Mouse (Mus musculus) hindbrain, embryonic 12.5 days (tissue): Measurements from ENCODE around the gene Tprn. TPM values are rescaled to one million over a fixed set of nuclear protein-coding genes. Genes with fewer than 3 reads are reported as not detected.

ENCODE experiments used
- ATAC-seq: fragments of 200-750 bp; cut with Nextera tagmentation; 2 replicates; pipeline ENCODE4 v1.8.0; 2017; ENCODE audit warnings: moderate TSS enrichment; ENCODE audit not compliant: low FRiP score
- H3K27ac ChIP-seq: fragments of 300-500 bp; sonication (generic); 2 replicates; pipeline ENCODE4 v1.5.1; 2016; ENCODE audit warnings: mild to moderate bottlenecking
- H3K27me3 ChIP-seq: fragments of 300-500 bp; sonication (generic); 2 replicates; pipeline ENCODE4 v1.6.1; 2016; ENCODE audit warnings: mild to moderate bottlenecking
- H3K36me3 ChIP-seq: fragments of 300-500 bp; sonication (generic); 2 replicates; pipeline ENCODE4 v1.6.1; 2016; ENCODE audit warnings: mild to moderate bottlenecking
- H3K4me1 ChIP-seq: fragments of 300-500 bp; sonication (generic); 2 replicates; pipeline ENCODE4 v1.6.1; 2016
- H3K4me2 ChIP-seq: fragments of 300-500 bp; sonication (generic); replicated peaks from 2 replicates; pipeline ENCODE4 v1.6.1; 2016; ENCODE audit warnings: mild to moderate bottlenecking
- H3K4me3 ChIP-seq: fragments of 300-500 bp; sonication (generic); 2 replicates; pipeline ENCODE4 v1.5.1; 2016; ENCODE audit warnings: mild to moderate bottlenecking
- H3K9ac ChIP-seq: fragments of 300-500 bp; sonication (generic); 2 replicates; pipeline ENCODE4 v1.6.1; 2016; ENCODE audit warnings: mild to moderate bottlenecking, moderate library complexity
- H3K9me3 ChIP-seq: fragments of 300-500 bp; sonication (generic); replicated peaks from 2 replicates; pipeline ENCODE4 v1.6.1; 2016; ENCODE audit warnings: mild to moderate bottlenecking
- WGBS: fragments of 180-500 bp; shearing (Covaris S2); methylation state at CpG from one replicate; pipeline ENCODE4 v1.1.7; 2016; 5-methylcytosine and 5-hydroxymethylcytosine counted together
- polyA plus RNA-seq: library from polyadenylated mRNA; unstranded; fragments of >200 nt; fragmentation: Nextera tagmentation; extraction: Ambion mirVana; gene quantifications from 2 replicates; pipeline ENCODE4 v1.2.1, GENCODE M21; 2016

Tprn gene
- polyA plus RNA-seq, 1 experiment from 2014 or later = 13.2 TPM

DNA sequence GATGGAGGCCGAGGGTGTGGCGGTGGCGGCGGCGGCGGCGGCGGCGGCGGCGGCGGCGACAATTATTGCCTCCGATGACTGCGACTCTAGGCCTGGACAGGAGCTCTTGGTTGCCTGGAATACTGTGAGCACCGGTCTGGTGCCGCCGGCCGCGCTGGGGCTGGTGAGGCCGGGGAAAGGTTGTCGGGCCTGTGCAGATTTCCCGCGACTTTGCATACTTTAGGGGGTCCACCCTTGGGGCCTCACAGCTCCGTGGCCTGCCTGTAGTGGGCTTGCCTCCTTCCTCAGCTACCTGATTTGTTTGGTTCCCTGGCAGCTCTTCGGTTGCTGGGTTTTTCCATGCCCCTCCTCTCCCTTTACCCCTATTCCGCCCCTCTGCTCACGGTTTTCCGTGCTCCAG, 10.1 kb downstream of the Tprn start:
- H3K4me2 ChIP-seq = peak overlapping the region; percentile 86
- H3K27ac ChIP-seq = no peak overlapping the region
- H3K36me3 ChIP-seq = peaks cover 54% of the 10 kb centered on the region
- no peaks in the 10 kb centered on the region for H3K9me3 ChIP-seq
- H3K27me3 ChIP-seq = no peaks in the 10 kb centered on the region
- peaks cover 32% of the 10 kb centered on the region for H3K4me1 ChIP-seq
- peak overlapping the region; percentile 93 for H3K9ac ChIP-seq
- peak overlapping the region; percentile 90 for H3K4me3 ChIP-seq
- ATAC-seq = peak; percentile 72
- 2% methylated on average over 29 of the region's 29 CpGs for WGBS

DNA sequence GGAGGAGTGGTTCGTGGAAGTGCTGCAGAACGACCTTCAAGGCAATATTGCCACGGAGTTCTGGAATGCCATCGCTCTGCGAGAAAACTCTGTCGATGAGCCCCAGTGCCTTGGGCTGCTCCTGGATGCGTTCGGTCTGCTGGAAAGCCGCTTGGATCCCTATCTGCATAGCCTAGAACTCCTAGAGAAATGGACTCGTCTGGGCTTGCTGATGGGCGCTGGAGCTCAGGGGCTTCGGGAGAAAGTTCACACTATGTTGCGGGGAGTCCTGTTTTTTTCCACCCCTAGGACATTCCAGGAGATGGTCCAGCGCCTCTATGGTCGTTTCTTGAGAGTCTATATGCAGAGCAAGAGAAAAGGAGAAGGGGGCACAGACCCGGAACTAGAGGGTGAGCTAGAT, 10.6 kb downstream of the Tprn start:
- H3K9ac ChIP-seq = peak overlapping the region; percentile 93
- peaks cover 59% of the 10 kb centered on the region for H3K36me3 ChIP-seq
- H3K27me3 ChIP-seq = no peaks in the 10 kb centered on the region
- H3K4me3 ChIP-seq = peak overlapping the region; percentile 90
- H3K9me3 ChIP-seq = no peaks in the 10 kb centered on the region
- peaks cover 27% of the 10 kb centered on the region for H3K4me1 ChIP-seq
- no peak overlapping the region for H3K27ac ChIP-seq
- peak overlapping the region; percentile 86 for H3K4me2 ChIP-seq
- no peak; the same call in 1 of the 2 replicates for ATAC-seq
- 34% methylated on average over 16 of the region's 16 CpGs for WGBS

DNA sequence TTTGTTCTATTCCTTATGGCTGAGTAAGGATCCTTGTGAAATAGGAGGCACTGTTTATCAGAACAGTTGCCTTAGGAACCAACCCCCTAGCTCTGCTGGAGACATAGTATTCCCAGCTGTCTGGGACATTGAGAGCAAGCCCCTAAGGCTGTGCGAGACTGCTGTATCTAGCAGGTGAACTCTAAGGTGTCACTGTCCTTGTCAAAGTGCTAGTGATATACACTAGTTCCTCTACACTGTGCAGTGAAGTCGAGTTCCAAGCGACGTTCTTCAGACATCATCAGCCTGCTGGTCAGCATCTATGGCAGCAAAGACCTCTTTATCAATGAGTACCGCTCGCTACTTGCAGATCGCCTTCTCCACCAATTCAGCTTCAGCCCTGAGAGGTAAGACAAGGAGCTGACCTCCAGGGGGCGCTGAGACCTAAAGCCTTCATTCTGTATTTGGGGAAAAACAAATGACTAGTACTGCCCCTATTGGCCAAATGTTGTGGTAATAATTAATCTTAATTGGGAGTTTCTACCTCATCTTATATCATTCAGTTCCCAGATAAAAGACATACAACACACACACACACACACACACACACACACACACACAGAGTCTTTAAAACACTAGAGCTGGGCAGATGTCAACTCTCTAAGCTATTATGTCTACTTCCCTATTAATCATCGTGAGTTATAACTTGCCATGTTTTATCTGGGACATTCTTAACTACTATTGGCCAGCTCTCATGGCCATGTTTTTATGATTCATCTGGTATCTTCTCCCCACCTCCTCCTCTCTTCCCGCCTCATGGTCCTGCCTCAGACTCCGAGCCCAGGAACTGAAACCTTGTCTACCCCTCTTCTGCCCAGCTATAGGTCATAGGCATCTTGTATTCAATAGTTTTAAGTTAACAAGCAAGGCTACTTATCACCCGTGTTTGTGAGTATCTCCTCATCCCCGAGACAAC, 16.8 kb downstream of the Tprn start:
- Histone ChIP-seq H3K27me3 (no peaks in the 10 kb centered on the region), H3K27ac (no peak overlapping the region), H3K4me1 (0 out of 2 replicates have a peak, but pooled peaks cover 3% of the 10 kb centered on the region), H3K9ac (no peak overlapping the region), H3K9me3 (no peaks in the 10 kb centered on the region), H3K36me3 (peaks cover 92% of the 10 kb centered on the region), H3K4me2 (no peak overlapping the region), H3K4me3 (no peak overlapping the region)
- ATAC-seq = no peak
- WGBS = 60% methylated on average over 13 of the region's 13 CpGs

DNA sequence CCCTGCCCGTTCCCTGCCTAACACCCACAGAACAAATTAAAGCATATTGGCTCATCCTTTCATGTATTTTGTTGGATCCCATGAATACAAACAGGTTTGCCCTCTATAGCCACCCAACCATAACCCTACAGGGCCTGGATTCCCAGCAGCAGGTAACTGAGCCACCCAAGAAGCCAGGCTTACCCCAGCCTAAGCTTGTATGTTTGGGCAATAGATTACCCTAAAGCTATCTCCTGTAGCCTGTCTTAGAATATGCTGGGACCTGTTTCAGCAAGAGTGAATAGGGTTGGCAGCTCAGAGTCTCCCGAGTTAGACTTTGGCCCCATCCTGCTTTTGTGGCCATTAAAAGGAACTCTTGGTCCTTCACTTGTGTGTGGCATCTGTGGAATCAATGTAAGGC, 23.1 kb downstream of the Tprn start:
- peaks cover 5% of the 10 kb centered on the region for H3K4me1 ChIP-seq
- no peak overlapping the region for H3K9ac ChIP-seq
- H3K4me3 ChIP-seq = no peak overlapping the region
- H3K4me2 ChIP-seq = no peak overlapping the region
- ATAC-seq = no peak
- H3K27ac ChIP-seq = no peak overlapping the region
- H3K27me3 ChIP-seq = peaks cover 37% of the 10 kb centered on the region
- 91% methylated on average over 2 of the region's 2 CpGs for WGBS
- H3K36me3 ChIP-seq = peaks cover 54% of the 10 kb centered on the region
- no peaks in the 10 kb centered on the region for H3K9me3 ChIP-seq

DNA sequence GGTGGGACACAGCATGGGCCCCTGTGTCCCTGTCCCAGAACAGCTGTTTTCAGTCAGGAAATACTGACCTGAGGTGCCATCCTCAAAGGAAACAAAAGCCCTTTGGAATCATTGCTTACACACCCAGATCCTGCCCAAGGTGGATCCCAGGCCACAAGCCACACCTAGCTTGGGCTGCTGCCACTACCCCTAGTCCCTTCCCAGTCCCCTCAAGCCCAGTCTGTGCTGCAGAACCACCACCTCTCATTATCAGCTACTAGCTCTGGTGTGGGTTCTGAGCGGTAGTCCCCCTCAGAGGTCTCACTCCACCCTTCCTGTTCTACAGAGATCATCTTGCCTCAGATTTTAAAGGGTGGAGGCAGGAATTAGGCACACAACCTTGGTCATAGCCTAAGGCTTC, 23.9 kb downstream of the Tprn start:
- 75% methylated on average over 1 of the region's 1 CpGs for WGBS
- no peaks in the 10 kb centered on the region for H3K9me3 ChIP-seq
- ATAC-seq = no peak
- peaks cover 44% of the 10 kb centered on the region for H3K27me3 ChIP-seq
- H3K36me3 ChIP-seq = peaks cover 47% of the 10 kb centered on the region
- H3K4me2 ChIP-seq = no peak overlapping the region
- no peak overlapping the region for H3K27ac ChIP-seq
- no peak overlapping the region for H3K9ac ChIP-seq
- peaks cover 5% of the 10 kb centered on the region for H3K4me1 ChIP-seq
- no peak overlapping the region for H3K4me3 ChIP-seq

DNA sequence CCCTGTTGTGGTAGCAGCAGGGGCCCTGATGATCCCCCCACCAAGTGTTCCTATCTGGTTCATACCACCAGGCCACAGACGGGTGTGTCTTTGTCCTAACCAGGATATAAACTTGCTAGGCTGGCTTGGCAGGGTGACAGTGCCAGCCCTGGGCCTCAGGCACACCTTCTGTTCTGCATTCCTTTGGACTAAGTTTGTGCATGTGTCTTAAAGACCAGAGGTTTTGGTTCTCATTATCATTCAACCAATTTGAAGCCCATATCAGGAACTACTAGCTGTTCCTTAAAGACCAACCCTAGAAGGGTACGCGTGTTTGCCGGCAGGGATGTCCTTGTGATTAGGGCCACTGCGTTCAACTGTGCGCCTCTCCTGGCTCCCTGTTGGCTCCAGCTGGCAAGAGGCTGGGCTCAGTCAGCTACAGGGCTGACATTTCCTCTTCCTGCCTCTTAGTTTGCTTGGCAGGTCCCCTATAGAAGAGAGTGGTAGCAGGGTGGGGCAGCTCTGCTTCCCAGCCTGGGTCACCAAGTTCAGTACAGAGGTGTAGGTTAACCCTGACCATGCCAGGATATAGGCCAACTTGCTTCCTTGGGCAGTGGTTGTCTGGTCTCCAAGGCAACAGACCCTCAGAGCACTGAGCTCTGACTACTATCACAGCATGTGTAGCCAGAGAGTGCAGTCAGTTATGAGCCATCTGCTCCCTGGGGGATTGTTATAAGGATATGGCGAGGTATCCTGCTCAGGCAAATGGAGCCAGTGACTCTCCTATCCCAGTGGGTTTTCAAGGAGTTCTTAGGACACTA, 24.6 kb downstream of the Tprn start:
- 55% methylated on average over 7 of the region's 7 CpGs for WGBS
- Histone ChIP-seq H3K27me3 (peaks cover 51% of the 10 kb centered on the region), H3K27ac (no peak overlapping the region), H3K9ac (no peak overlapping the region), H3K9me3 (no peaks in the 10 kb centered on the region), H3K4me2 (no peak overlapping the region), H3K4me1 (peaks cover 9% of the 10 kb centered on the region), H3K4me3 (no peak overlapping the region), H3K36me3 (peaks cover 42% of the 10 kb centered on the region)
- no peak for ATAC-seq

DNA sequence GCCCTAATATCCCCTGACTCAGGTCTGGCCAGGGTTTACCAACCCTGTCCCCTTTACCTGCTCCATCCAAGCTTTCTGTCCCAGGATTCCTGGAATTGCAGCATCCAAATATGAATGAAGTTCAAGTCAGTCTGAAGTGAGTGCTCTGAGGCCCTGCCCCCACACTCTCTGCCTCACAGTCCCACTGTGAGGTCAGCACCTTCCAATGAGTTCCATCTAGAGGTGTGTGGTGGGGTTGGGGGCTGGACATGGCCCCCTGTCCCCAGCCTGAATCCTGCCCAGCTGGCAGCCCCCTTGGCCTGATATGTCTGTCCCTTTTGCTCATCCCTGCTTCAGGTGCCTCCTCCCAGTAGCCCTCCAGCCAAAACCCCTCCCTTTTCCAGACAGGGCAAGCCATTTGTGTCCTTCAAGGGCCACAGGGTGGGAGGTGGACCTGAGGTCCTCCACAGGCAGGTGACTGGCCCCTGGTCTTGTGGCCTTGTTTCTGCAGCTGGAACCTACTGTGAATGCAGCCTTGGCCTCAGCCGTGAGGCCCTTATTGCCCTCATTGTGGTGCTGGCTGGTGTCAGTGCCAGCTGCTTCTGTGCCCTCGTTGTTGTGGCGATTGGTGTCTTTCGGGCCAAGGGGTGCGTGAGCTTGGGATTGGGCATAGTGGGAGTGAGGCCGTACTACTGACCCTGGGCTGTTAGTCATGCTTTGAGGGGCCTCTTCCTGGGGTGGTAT, 25.7 kb downstream of the Tprn start, which contains the start of gene Tmem210:
Gene Tmem210, plus strand, starts transcription at position 219 of the 723 bp plus-strand sequence.
- Histone ChIP-seq H3K4me3 (no peak within 1 kb of the TSS), H3K9ac (no peak within 1 kb of the TSS), H3K4me1 (peaks cover 16% of the 10 kb centered on the region), H3K27ac (no peak within 1 kb of the TSS), H3K4me2 (no peak within 1 kb of the TSS), H3K36me3 (peaks cover 33% of the 10 kb centered on the region), H3K9me3 (no peaks in the 10 kb centered on the region), H3K27me3 (peaks cover 62% of the 10 kb centered on the region)
- no peak for ATAC-seq
- WGBS = 89% methylated on average over 6 of the region's 6 CpGs

DNA sequence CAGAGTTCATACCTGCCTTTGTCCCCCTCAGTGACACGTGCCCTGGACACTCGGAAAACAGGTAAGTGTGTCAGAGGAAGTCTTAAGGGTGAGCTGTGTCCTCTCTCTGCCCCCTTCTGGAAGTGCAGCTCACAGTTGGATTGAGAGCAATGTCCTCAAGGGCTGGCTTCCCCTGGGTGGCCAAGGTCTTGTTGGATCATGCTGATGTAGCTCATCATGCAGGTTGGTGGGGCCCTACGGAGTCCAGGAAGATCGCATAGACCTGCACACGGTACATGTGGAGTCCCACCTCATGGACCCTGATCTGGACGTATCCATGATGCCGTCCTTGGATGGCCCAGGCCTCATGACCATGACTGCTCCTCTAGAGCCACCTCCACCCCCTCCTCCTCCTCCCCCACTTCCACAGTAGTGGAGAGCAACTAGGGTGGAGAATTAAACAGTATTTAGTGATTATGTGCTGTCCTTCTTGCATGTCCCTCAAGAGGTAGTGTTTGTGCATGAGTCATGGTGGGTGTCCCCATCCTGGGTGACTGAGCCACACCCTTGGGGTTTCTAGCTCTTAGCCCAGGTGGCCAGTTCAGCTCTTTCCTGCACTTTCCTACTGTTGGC, 26.4 kb downstream of the Tprn start:
- peaks cover 26% of the 10 kb centered on the region for H3K36me3 ChIP-seq
- no peak overlapping the region for H3K27ac ChIP-seq
- H3K4me3 ChIP-seq = no peak overlapping the region
- H3K27me3 ChIP-seq = peaks cover 69% of the 10 kb centered on the region
- H3K4me1 ChIP-seq = peaks cover 16% of the 10 kb centered on the region
- 81% methylated on average over 7 of the region's 7 CpGs for WGBS
- no peak overlapping the region for H3K4me2 ChIP-seq
- no peak overlapping the region for H3K9ac ChIP-seq
- ATAC-seq = no peak
- no peaks in the 10 kb centered on the region for H3K9me3 ChIP-seq

DNA sequence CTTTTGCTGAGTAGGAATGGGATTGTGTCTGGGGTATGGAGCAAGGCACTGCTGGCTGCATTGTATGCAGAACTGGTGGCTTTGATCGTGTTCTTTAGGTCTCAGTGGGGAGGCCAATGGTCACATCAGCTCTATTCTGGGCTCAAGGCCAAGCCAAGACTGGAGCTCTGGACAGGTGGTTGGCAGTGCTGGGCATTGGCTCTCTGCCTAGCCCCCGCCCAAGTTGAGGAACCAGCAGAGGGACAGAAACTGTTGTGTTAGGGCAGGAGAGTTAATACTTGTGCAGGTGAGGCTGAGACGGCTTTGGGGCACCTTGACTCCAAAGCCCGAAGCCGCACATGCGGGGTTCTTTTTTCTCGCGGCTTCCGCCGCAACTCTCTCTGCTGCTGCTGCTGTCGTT, 27.2 kb downstream of the Tprn start, which contains the start of gene Lrrc26:
Gene Lrrc26, plus strand, starts transcription at position 265 of the 400 bp plus-strand sequence.
- Histone ChIP-seq H3K4me1 (peaks cover 16% of the 10 kb centered on the region), H3K9ac (peak within 1 kb of the TSS; percentile 8; the same call in 1 of the 2 replicates), H3K36me3 (peaks cover 18% of the 10 kb centered on the region), H3K27ac (no peak within 1 kb of the TSS), H3K9me3 (no peaks in the 10 kb centered on the region), H3K4me2 (peak within 1 kb of the TSS; percentile 40), H3K4me3 (peak within 1 kb of the TSS; percentile 17), H3K27me3 (peaks cover 78% of the 10 kb centered on the region)
- ATAC-seq = no peak
- 9% methylated on average over 11 of the region's 11 CpGs for WGBS

DNA sequence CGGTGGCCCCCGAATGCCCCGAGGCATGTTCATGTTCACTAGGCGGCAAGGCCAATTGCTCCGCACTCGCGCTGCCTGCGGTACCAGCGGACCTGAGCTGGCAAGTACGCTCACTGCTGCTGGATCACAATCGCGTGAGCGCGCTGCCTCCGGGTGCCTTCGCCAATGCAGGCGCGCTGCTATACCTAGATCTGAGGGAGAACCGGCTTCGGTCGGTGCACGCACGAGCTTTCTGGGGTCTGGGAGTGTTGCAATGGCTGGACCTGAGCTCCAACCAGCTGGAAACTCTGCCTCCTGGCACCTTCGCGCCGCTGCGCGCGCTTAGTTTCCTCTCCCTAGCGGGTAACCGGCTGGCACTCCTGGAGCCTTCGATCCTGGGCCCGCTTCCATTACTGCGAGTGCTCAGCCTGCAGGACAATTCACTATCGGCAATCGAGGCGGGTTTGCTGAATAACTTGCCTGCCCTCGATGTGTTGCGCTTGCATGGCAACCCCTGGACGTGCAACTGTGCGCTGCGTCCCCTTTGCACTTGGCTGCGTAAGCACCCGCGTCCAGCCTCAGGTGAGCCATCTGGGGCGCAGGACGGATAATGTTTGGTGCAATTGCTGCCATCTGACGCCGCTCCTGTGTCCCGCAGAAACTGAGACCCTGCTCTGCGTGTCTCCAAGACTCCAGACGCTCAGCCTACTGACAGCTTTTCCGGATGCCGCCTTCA, 27.8 kb downstream of the Tprn start:
- H3K4me3 ChIP-seq = peak overlapping the region; percentile 17
- peaks cover 12% of the 10 kb centered on the region for H3K36me3 ChIP-seq
- 2% methylated on average over 54 of the region's 54 CpGs for WGBS
- peaks cover 84% of the 10 kb centered on the region for H3K27me3 ChIP-seq
- H3K9ac ChIP-seq = peak overlapping the region; percentile 8; the same call in 1 of the 2 replicates
- ATAC-seq = no peak
- H3K9me3 ChIP-seq = no peaks in the 10 kb centered on the region
- no peak overlapping the region for H3K27ac ChIP-seq
- peaks cover 16% of the 10 kb centered on the region for H3K4me1 ChIP-seq
- H3K4me2 ChIP-seq = peak overlapping the region; percentile 40

DNA sequence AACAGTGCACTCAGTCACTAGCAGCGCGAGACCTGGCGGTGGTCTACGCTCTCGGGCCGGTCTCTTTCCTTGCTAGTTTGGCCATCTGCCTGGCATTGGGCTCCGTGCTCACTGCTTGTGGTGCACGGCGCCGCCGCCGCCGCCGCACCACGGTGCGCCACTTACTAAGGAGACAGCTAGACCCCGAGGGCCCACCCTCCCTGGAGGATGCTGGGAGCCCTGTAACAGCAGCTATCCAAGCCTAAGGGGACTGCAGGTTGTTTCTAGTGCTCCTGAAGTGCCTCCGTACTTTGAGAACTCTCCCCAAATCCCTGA, 28.4 kb downstream of the Tprn start:
- Histone ChIP-seq H3K9ac (0 out of 2 replicates have a peak overlapping the region, but pooled peaks have one; percentile 8), H3K4me3 (no peak overlapping the region; the same call in 1 of the 2 replicates), H3K36me3 (peaks cover 7% of the 10 kb centered on the region), H3K4me1 (peaks cover 16% of the 10 kb centered on the region), H3K9me3 (no peaks in the 10 kb centered on the region), H3K4me2 (peak overlapping the region; percentile 40; the same call in 1 of the 2 replicates), H3K27me3 (peaks cover 89% of the 10 kb centered on the region), H3K27ac (no peak overlapping the region)
- WGBS = under 1% methylated on average over 18 of the region's 18 CpGs
- no peak for ATAC-seq
